In genomic region chr2:127322671-127323285, GRCm38 (mm10) we compare ENCODE assay signal across 25 mouse cellular contexts. TPM values are rescaled to one million over a fixed set of nuclear protein-coding genes. Genes with fewer than 3 reads are reported as not detected.
DNase-seq lines count a peak whose midpoint lies in the region; ATAC-seq and TF ChIP-seq lines count a peak whose summit lies in the region.
"Had no signal": no experiment of that assay in that cellular context is flagged by ENCODE, and none has a peak within 500 bp of the region (broad histone marks: within the 10 kb centered on the region; RNA-seq: fewer than 3 reads in every experiment).

No protein-coding gene starts in this region.

- TF ChIP-seq CTCF in gastrocnemius, adult 2 months (IDR thresholded peaks at IDR 0.05) = no peak

- no peaks in the 10 kb centered on the region; the same call in 1 of the 2 replicates for H3K27me3 ChIP-seq in heart, embryonic 11.5 days (ENCODE audit: control insufficient read depth, insufficient read depth, low read length)
- H3K27me3 ChIP-seq: embryonic facial prominence, embryonic 13.5 days; forebrain, embryonic 12.5 days; heart, embryonic 12.5 days had no signal

- no peak overlapping the region for H3K4me2 ChIP-seq in heart, embryonic 11.5 days
- H3K4me2 ChIP-seq: embryonic facial prominence, embryonic 13.5 days; forebrain, embryonic 12.5 days; heart, embryonic 12.5 days; hindbrain, embryonic 14.5 days had no signal

- no peak overlapping the region for H3K4me3 ChIP-seq in gastrocnemius, adult 2 months
- H3K4me3 ChIP-seq in heart, embryonic 11.5 days (ENCODE audit: low read depth, low read length) = no peak overlapping the region
- H3K4me3 ChIP-seq: embryonic facial prominence, embryonic 13.5 days; forebrain, embryonic 12.5 days; heart, adult 2 months; heart, embryonic 12.5 days; hindbrain, embryonic 10.5 days had no signal

- ATAC-seq in megakaryocyte, adult 5-6 weeks (ENCODE audit: poor library complexity, severe bottlenecking) = peak; percentile 36
- ATAC-seq in heart, embryonic 11.5 days (replicated peaks; ENCODE audit: insufficient number of reproducible peaks, low FRiP score, low TSS enrichment) = no peak
- ATAC-seq: forebrain, embryonic 16.5 days had no signal

- 71% methylated on average over 6 of the region's 6 CpGs for WGBS in heart, embryonic 11.5 days (ENCODE audit: insufficient replicate concordance)

- H3K9me3 ChIP-seq in heart, embryonic 11.5 days (replicated peaks; ENCODE audit: control insufficient read depth, low read length) = no peaks in the 10 kb centered on the region
- H3K9me3 ChIP-seq: embryonic facial prominence, embryonic 13.5 days; forebrain, embryonic 12.5 days; heart, embryonic 12.5 days; hindbrain, embryonic 10.5 days had no signal

- DNase-seq in gastrocnemius, adult 2 months = peak; percentile 8
- DNase-seq in gastrocnemius, adult 8-10 months (ENCODE audit: low spot score in 2 of 2) = no peak
- peak; percentile 2 to 4 for DNase-seq in thymus, postnatal 36 days
- no peak for DNase-seq in thymus, postnatal 14 days
- no peak for DNase-seq in layer of hippocampus, adult 8-10 months (ENCODE audit: low spot score in 2 of 2)
- no peak for DNase-seq in embryo, embryonic 10.5 days (ENCODE audit: low spot score)
- DNase-seq: adrenal gland, adult 2 months; adrenal gland, postnatal 25 days; cerebellum, adult 18-20 months; cerebellum, postnatal 10 days; gastrocnemius, postnatal 10 days; heart, adult 2 months had no signal

- H3K36me3 ChIP-seq in heart, embryonic 11.5 days (ENCODE audit: control insufficient read depth, insufficient read depth, low read length) = no peaks in the 10 kb centered on the region
- H3K36me3 ChIP-seq: embryonic facial prominence, embryonic 13.5 days; forebrain, embryonic 12.5 days; heart, embryonic 12.5 days; hindbrain, embryonic 10.5 days had no signal

- intact Hi-C loops in gastrocnemius, adult 2 months (cut with DNase I) = no loop called here

- H3K4me1 ChIP-seq in heart, embryonic 11.5 days (ENCODE audit: control insufficient read depth, insufficient read depth, low read length) = 0 out of 2 replicates have a peak, but pooled peaks cover 2% of the 10 kb centered on the region
- H3K4me1 ChIP-seq: forebrain, embryonic 12.5 days had no signal

- no peak overlapping the region for H3K9ac ChIP-seq in heart, embryonic 11.5 days (ENCODE audit: low read depth, low read length)
- H3K9ac ChIP-seq: embryonic facial prominence, embryonic 13.5 days; forebrain, embryonic 12.5 days; heart, embryonic 12.5 days; hindbrain, embryonic 14.5 days had no signal

- H3K27ac ChIP-seq in gastrocnemius, adult 2 months = no peak overlapping the region
- H3K27ac ChIP-seq in heart, embryonic 11.5 days (ENCODE audit: low read depth, low read length) = no peak overlapping the region
- H3K27ac ChIP-seq: embryonic facial prominence, embryonic 13.5 days; forebrain, embryonic 12.5 days; heart, adult 2 months; hindbrain, embryonic 10.5 days; hindbrain, embryonic 14.5 days had no signal

RNA-seq across cellular contexts. Expression of gene Dusp2, which starts 13.2 kb away (rescaled TPM):
- 1 to 10 TPM in 1 of 2 experiments, under 1 TPM in 1; 0.59 to 1.2 TPM for total RNA-seq in gastrocnemius, adult 2 months (2021)
- total RNA-seq in gastrocnemius, adult 8-10 months (2022) = 1 to 10 TPM in 3 of 4 experiments, under 1 TPM in 1; 0.44 to 1.4 (median 1.1) TPM
- total RNA-seq in megakaryocyte, adult 5-6 weeks (2015) = 8.6 and 10.9 TPM in 2 replicates
- 10.1 and 10.9 TPM in 2 replicates for total RNA-seq in megakaryocyte, adult 5-6 weeks (2017)
- 1 to 10 TPM in 3 of 4 experiments, under 1 TPM in 1; 0.99 to 1.6 (median 1.2) TPM for total RNA-seq in layer of hippocampus, adult 8-10 months (2022)
- 17.4 and 18.3 TPM in 2 replicates for polyA plus RNA-seq in heart, embryonic 11.5 days (2014; fragmentation: Nextera tagmentation; extraction: Ambion mirVana)

RNA-seq across cellular contexts. Expression of gene Astl, which starts 15.7 kb away (rescaled TPM):
- under 1 TPM in 1 of 2 experiments, not detected in 1; 0.25 TPM for total RNA-seq in gastrocnemius, adult 2 months (2021)
- not detected for total RNA-seq in gastrocnemius, adult 8-10 months (2022)
- 0.18 TPM in 1 of 2 replicates, not detected in the other for total RNA-seq in megakaryocyte, adult 5-6 weeks (2015)
- total RNA-seq in megakaryocyte, adult 5-6 weeks (2017) = 0.07 TPM in 1 of 2 replicates, not detected in the other
- total RNA-seq in layer of hippocampus, adult 8-10 months (2022) = not detected
- not detected in 2 replicates for polyA plus RNA-seq in heart, embryonic 11.5 days (2014; fragmentation: Nextera tagmentation; extraction: Ambion mirVana)
- total RNA-seq: adrenal gland, adult 2 months; adrenal gland, postnatal 25 days; ES-E14; heart, adult 2 months; heart, postnatal 25 days had no signal
- polyA plus RNA-seq: adrenal gland, adult 2 months; C2C12; cortical plate, adult 2 months; forebrain, embryonic 12.5 days; forebrain, embryonic 16.5 days; heart, adult 2 months; heart, embryonic 12.5 days; heart, embryonic 16.5 days; hindbrain, embryonic 10.5 days; hindbrain, embryonic 14.5 days had no signal

RNA-seq across cellular contexts. Expression of gene Adra2b, which starts 40.2 kb away (rescaled TPM):
- under 1 TPM; 0.39 to 0.69 TPM for total RNA-seq in gastrocnemius, adult 2 months (2021)
- under 1 TPM; 0.41 to 0.83 (median 0.50) TPM for total RNA-seq in gastrocnemius, adult 8-10 months (2022)
- not detected in 2 replicates for total RNA-seq in megakaryocyte, adult 5-6 weeks (2015)
- total RNA-seq in megakaryocyte, adult 5-6 weeks (2017) = not detected in 2 replicates
- under 1 TPM in 3 of 4 experiments, not detected in 1; 0.09 to 0.41 (median 0.12) TPM for total RNA-seq in layer of hippocampus, adult 8-10 months (2022)
- 10.2 and 12.0 TPM in 2 replicates for polyA plus RNA-seq in heart, embryonic 11.5 days (2014; fragmentation: Nextera tagmentation; extraction: Ambion mirVana)
- polyA plus RNA-seq: C2C12 had no signal

RNA-seq across cellular contexts. Expression of gene Stard7, which starts 52.8 kb away (rescaled TPM):
- 100 to 1,000 TPM in 1 of 2 experiments, 10 to 100 TPM in 1; 88.9 to 152 TPM for total RNA-seq in gastrocnemius, adult 2 months (2021)
- 100 to 1,000 TPM; 108 to 119 (median 116) TPM for total RNA-seq in gastrocnemius, adult 8-10 months (2022)
- total RNA-seq in megakaryocyte, adult 5-6 weeks (2015) = 38.5 and 42.0 TPM in 2 replicates
- total RNA-seq in megakaryocyte, adult 5-6 weeks (2017) = 65.1 and 87.4 TPM in 2 replicates
- total RNA-seq in layer of hippocampus, adult 8-10 months (2022) = 100 to 1,000 TPM; 100 to 119 (median 107) TPM
- 101 and 103 TPM in 2 replicates for polyA plus RNA-seq in heart, embryonic 11.5 days (2014; fragmentation: Nextera tagmentation; extraction: Ambion mirVana)

Comparison
In these comparisons a context has a peak if more than half of its experiments do, and no peak if none do; other contexts are left out.
1. DNase-seq: peak in gastrocnemius, adult 2 months (single experiment) and thymus, postnatal 36 days (2 of 2); none in gastrocnemius, adult 8-10 months (0 of 2), thymus, postnatal 14 days (single experiment), layer of hippocampus, adult 8-10 months (0 of 2) and embryo, embryonic 10.5 days (single experiment).